Mouse (Mus musculus) lung, adult 2 months (tissue): Measurements from ENCODE around the gene Dpf3. TPM values are rescaled to one million over a fixed set of nuclear protein-coding genes. Genes with fewer than 3 reads are reported as not detected.

Source experiments
- DNase-seq: peaks from one replicate; pipeline ENCODE4 v3.0.0; 2022
- H3K4me1 ChIP-seq: fragments of 200-500 bp; 2 replicates; pipeline ENCODE4 v1.6.1; 2011; ENCODE audit warnings: low read length; ENCODE audit not compliant: control insufficient read depth, insufficient read depth
- H3K4me3 ChIP-seq: fragments of 200-500 bp; replicated peaks from 2 replicates; pipeline ENCODE3; 2011; ENCODE audit warnings: low read depth, mild to moderate bottlenecking, control low read depth, low read length; ENCODE audit errors: extremely low read depth
- CTCF ChIP-seq: fragments of 200-500 bp; IDR thresholded peaks from 2 replicates; pipeline ENCODE4 v1.5.1; 2011; ENCODE audit warnings: mild to moderate bottlenecking, low read length, control low read depth; ENCODE audit not compliant: insufficient read depth
- POLR2A ChIP-seq: fragments of 200-500 bp; IDR thresholded peaks from 2 replicates; pipeline ENCODE4 v1.6.1; 2011; ENCODE audit warnings: low read depth, mild to moderate bottlenecking, control low read depth, low read length, borderline replicate concordance; ENCODE audit errors: extremely low read depth
- WGBS: fragments of 180-500 bp; shearing (Covaris S2); methylation state at CpG from one replicate; pipeline ENCODE4 v1.1.7; 2018; 5-methylcytosine and 5-hydroxymethylcytosine counted together
- polyA plus RNA-seq: library from polyadenylated mRNA; depleted of rRNA; stranded (reverse); fragments of >200 nt; gene quantifications from 2 replicates; pipeline ENCODE4 v1.2.3, GENCODE M21; 2012

The Dpf3 gene
- polyA plus RNA-seq, 1 experiment: 1.2 TPM

- WGBS: 46% methylated on average over 7 of the region's 7 CpGs
- Histone ChIP-seq H3K4me1 (no peaks in the 10 kb centered on the region), H3K4me3 (no peak overlapping the region)
- DNase-seq: no peak
- no peak for TF ChIP-seq POLR2A
- TF ChIP-seq CTCF: no peak
Observed at GRCm38 (mm10) chr12:83330056-83330455, 157.5 kb downstream of the Dpf3 start.

DNA sequence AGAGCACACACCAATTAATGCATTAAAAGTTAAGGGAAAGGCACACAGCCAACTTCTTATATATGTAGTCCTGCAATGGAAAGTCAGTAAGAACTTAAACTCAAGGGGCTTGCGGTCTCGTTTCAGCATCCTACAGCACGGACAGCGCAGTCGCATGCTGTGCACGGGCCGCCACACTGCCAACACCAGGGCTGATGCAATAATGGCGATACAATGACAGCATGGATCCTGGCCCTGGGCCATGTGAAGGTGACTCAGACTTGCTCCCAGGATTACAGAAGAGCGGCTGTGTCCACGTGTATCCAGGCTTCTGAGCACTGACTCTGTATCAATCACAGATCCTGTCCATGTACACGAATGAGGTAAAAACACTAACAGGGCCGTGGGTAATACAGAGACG, 158.6 kb downstream of the Dpf3 start:
- Histone ChIP-seq H3K4me1 (no peaks in the 10 kb centered on the region), H3K4me3 (no peak overlapping the region)
- DNase-seq: no peak
- 79% methylated on average over 13 of the region's 13 CpGs for WGBS
- no peak for TF ChIP-seq CTCF
- no peak for TF ChIP-seq POLR2A

GRCm38 (mm10) chr12:83328491-83328890, 159.0 kb downstream of the Dpf3 start:
- H3K4me3 ChIP-seq: no peak overlapping the region
- TF ChIP-seq POLR2A (no peak), CTCF (no peak)
- WGBS: 61% methylated on average over 4 of the region's 4 CpGs
- no peaks in the 10 kb centered on the region for H3K4me1 ChIP-seq
- DNase-seq: no peak

- Histone ChIP-seq H3K4me3 (no peak overlapping the region), H3K4me1 (no peaks in the 10 kb centered on the region)
- WGBS: 97% methylated on average over 1 of the region's 1 CpGs
- DNase-seq: no peak
- TF ChIP-seq POLR2A: no peak
- TF ChIP-seq CTCF: no peak
Observed at GRCm38 (mm10) chr12:83327451-83327850, 160.1 kb downstream of the Dpf3 start.

- H3K4me3 ChIP-seq: no peak overlapping the region
- TF ChIP-seq POLR2A (no peak), CTCF (no peak)
- 93% methylated on average over 3 of the region's 3 CpGs for WGBS
- no peaks in the 10 kb centered on the region for H3K4me1 ChIP-seq
- no peak for DNase-seq
Observed at GRCm38 (mm10) chr12:83320725-83321124, 166.8 kb downstream of the Dpf3 start.

GRCm38 (mm10) chr12:83317646-83318443, 169.7 kb downstream of the Dpf3 start:
- TF ChIP-seq CTCF: no peak
- no peak for DNase-seq
- H3K4me1 ChIP-seq: no peaks in the 10 kb centered on the region
- WGBS: 69% methylated on average over 8 of the region's 8 CpGs
- no peak overlapping the region for H3K4me3 ChIP-seq

DNA sequence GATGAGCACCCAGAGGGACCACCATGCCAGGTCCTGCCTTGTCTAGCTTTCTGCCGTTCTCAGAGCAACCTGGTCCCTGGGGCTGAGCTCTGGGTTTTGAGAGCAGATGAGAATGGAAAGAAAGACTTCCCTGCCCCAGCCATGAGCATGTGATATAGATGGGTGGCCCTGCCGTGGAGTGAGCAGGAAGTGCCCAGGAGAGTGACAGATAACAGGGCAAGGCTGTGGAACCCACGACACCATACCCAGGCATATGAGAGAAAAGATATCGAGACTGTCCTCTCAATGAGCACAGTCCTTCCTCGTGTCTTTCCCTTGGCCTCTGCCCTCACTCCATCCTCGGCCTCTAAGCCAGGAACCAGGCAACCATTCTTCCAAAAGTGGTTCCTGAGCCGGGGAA, 172.8 kb downstream of the Dpf3 start:
- Histone ChIP-seq H3K4me1 (no peaks in the 10 kb centered on the region), H3K4me3 (no peak overlapping the region)
- TF ChIP-seq CTCF (no peak), POLR2A (no peak)
- no peak for DNase-seq
- 64% methylated on average over 7 of the region's 7 CpGs for WGBS

DNA sequence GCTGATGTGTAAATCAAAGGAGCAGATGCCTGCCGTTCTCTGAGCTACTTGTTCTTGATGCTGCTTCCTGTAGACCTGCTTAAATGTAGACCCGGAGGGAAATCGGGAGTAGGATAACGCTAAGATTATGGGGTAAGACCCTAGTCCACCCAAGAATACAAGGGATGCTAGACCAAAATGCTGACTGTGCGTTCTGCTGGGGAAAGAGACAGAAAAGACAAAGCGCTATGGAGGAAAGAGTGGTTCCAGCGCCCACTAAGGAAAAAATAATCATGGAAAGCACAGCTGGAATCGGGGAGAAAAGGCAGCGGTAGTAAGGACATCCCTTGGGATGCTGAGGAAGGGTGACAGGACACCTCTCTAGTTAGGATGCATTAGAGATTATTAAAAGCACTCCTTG, 174.7 kb downstream of the Dpf3 start:
- no peak for TF ChIP-seq POLR2A
- no peak for TF ChIP-seq CTCF
- no peak for DNase-seq
- 87% methylated on average over 9 of the region's 9 CpGs for WGBS
- Histone ChIP-seq H3K4me3 (no peak overlapping the region), H3K4me1 (no peaks in the 10 kb centered on the region)

- no peak for DNase-seq
- Histone ChIP-seq H3K4me3 (no peak overlapping the region), H3K4me1 (no peaks in the 10 kb centered on the region)
- no peak for TF ChIP-seq POLR2A
- no peak for TF ChIP-seq CTCF
- 73% methylated on average over 11 of the region's 11 CpGs for WGBS
Observed at GRCm38 (mm10) chr12:83310567-83310966, 176.9 kb downstream of the Dpf3 start.

DNA sequence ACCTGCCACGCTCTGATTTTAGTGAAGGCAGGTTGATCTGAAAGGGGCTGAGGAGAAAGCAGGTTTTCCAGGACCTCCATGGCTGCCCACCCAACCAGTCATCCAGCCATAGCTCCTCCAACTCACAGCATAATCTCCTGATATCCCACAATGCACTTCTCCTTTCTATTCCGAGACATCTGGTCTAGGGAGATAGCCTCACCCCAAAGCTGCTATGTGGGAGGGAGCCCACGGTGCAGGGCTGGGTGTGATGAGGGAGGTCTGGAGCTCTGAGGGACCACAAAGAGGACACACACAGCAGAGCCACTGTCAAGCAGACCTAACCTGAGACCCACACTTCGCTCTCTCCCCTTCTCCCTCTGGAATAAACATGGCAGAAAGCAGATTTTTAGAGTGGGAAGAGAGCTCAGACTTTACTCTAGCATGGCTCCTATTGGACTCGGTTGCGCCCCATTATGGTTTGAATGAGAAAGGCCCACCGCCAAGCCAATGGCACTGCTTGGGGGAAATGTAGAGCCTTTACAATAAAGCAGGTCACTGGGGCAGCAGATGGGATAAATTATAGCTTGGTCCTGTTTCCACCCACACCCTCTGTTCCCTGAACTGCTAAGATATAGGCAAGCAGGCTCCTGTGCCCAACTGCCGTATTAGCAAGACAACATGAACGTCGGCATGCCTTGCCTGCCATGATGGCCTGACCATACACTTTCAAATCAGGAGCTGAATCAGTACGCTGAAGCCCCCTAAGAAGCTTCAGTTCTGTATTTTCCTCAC, 178.3 kb downstream of the Dpf3 start:
- TF ChIP-seq POLR2A: no peak
- TF ChIP-seq CTCF: no peak
- no peaks in the 10 kb centered on the region for H3K4me1 ChIP-seq
- WGBS: 85% methylated on average over 11 of the region's 11 CpGs
- no peak for DNase-seq
- H3K4me3 ChIP-seq: no peak overlapping the region
